Mouse (Mus musculus): ENCODE data around the gene Efna4.

GRCm38 (mm10) chr3:89318971-89319590 is 18.7 kb downstream of the Efna4 start:
- TF ChIP-seq CTCF (IDR thresholded peaks at IDR 0.05; ENCODE audit: extremely low read depth, insufficient read depth, low read length): no peak
- TF ChIP-seq POLR2A (IDR thresholded peaks at IDR 0.05; ENCODE audit: extremely low read depth, insufficient read depth, low read length): no peak

Data from cortical plate, adult 2 months (tissue).